Mouse (Mus musculus): ENCODE results near the gene Limk2.
A peak's percentile ranks its signal among the peaks of the same experiment; 100 is the strongest.

The Limk2 gene

DNA sequence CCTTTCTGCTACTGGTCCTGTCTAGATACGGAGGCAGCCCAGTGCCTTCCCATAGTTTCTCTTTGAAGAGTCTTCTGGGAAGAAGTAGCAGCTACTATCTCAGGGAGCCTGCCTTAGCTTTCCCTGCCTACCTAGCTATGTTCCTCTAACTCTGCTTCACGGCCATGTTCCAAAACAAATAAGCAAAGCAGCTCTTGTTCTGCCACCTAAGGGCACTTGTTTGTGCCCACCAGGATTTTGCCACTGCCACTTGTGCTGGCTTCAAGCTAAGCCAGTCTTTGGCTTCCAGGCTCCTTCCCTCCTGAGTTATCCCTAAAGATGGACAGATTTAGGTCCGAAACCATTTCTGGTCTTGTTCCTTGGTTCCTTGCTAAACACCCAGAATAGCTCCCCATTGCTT lies 3.1 kb upstream of the Limk2 start:
- no peak for DNase-seq (ENCODE audit: low read depth, low spot score)

DNA sequence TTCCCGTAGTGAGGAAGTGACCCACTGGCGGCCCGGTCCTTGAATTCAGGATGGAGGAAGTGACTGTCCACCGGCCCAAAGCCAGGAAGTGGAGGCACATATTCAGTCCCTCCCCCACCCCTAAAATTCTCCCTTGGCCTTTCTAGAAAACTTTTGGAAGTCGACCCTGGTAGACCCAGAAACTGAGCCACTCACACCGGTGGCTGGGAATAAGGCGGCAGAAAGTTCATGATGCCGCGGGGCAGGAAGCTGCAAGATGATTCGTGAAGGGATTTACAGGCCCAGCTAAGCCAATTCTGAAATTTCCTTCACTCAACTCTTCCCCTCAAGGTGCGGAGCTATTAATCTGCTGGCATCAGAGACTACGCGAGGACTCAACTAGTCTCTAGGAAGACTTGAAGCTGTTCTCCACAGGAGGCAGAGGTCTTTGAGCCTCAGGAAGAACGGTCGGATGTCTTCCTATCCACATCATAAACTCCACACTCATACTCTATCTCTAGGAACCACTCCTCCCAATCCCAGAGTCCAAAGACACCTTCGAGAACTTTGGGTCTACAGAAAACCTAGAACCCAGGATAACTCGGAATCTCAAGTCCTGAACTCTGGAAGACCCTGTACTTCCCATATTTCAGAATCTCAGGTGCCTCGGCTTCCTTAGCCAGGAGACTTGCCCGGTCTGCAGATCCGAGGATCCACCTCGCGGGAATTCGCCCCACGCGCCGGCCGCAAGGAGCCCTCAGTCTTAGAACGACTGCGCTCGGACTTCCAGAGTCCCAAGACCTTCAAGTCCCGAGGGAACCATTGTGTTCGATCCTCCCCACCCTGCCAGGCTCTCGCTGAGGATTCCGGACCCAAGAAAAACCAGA lies 625 bp downstream of the Limk2 start:
- DNase-seq (ENCODE audit: low read depth, low spot score) = peak; percentile 65

DNA sequence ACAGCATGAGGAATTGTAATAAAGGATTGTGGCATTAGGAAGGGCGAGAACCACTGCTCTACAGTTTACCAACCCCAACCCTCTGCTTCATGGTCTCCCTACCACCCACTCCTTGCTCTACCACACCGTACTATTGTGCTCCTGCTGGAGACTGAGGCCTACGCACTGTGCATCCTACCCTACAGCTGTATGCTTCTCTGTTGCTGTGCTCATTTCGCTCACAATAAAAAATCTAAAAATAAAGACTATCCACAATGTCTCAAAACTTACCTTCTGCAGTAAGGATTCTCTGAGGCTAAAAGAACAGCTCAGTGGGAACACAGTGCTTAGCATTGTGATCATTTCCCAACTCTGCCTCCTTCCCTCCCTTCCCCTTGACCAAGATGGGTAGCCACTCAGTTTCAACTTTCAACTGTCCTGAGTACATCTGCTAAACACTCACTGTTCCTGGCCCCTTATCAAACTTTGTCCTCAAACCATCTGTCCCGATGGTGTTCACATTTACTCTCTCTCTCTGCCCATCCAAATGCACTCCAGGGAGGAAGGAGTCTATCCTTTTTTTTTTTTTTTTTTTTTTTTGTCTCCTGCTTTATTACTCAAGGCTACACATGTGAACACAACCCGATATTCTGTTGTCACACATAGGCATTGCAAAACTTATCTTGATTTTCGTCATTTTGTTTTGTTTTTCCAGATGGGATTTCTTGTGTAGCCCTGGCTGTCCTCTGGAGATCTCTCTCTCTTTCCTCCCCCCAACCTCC lies 4.5 kb downstream of the Limk2 start:
- DNase-seq (ENCODE audit: low read depth, low spot score) = no peak

DNA sequence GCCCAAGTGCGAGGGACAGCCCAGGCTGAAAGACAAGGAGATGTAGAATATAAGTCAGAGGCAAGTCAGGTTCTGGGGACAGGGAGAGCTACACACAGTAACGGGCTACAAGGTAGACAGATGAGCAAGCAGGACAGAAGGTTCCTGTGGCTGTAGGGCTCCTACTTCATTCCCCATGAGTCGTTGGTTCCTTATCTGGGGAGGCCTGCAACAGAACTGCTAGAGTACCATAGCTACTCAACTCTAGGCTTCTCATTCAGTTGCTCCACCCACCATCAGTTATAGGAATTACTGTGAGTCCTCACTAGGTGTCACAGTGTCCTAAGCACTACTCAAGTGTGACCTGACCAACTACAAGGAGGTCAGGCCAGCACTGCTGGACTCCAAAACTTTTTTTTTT lies 6.0 kb downstream of the Limk2 start:
- no peak for DNase-seq (ENCODE audit: low read depth, low spot score)

DNA sequence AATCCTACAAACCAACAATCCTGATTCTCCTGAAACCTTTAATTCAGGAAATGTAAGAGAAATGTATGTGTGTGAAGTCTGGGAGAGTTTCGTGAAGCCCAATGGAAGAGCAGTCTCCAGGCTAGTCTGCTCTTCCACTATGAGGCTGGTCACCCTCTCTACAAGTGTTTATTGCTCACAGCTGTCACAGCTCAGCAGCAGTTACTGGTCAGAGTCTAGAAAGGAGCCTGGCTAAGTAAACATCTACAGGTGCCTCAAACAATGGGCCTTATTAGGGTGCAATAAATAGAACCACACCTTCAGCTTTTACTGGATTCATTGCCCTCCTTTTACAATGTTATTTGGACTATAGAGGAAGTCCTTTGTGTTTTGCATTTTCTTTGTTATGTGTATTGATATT lies 10.7 kb downstream of the Limk2 start:
- no peak for DNase-seq (ENCODE audit: low read depth, low spot score)

DNA sequence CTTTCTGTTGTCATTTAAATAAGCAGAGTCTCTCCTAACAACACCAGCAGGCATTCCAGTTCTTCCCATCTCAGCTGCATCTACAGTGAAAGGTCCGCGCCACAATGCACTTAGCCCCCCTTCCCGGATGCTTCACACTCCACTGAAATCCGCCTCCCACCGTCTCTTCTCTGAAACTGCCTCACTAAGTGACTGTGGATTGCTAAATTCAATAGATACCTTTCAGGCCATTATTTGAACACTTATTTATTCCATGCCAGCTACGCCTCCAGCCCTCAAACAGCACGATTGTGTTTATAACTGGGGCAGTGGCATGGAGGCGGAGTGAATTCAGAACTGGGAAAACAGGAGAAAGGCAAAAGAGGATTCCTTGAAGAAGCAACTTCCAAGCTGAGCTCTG lies 12.4 kb downstream of the Limk2 start:
- DNase-seq (ENCODE audit: low read depth, low spot score) = peak; percentile 49

DNA sequence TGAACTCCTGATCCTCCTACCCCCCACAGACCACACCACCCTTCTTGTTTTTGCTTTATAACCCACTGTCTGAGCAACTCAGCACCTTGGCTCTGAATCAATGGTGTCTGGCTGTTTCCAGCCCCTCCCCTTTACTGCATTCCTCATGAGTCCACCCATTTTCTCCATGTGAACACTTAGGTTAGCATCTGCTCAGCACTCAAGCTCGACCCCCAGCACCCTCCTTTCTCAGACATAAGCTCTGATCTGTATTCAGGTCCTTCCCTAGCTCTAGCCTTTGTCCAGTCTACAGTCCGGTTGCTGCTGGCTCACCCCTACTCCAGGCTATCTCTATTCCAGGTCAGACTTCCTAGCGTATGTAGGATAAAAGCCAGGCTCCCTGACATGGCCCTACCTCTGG lies 12.9 kb downstream of the Limk2 start:
- DNase-seq (ENCODE audit: low read depth, low spot score) = peak; percentile 75

DNA sequence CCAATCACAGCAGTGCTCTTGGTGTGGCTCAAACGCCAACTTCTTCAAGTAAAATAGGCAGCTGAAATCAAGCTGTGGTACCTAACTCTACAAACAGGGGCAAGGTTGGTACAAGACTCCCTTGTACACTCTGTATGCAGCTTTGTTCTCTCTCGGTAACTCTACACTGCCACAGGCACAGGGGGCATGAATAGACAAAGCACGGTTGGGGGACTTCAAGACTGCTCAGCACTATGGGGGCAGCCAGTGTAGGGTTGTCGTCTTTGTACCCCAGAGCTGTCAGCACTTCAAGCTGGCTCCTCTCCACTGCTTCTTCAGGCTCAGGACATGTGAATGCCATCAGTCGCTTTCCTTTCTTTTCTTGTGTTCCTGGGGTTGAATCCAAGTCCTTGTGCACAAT lies 14.5 kb downstream of the Limk2 start:
- DNase-seq (ENCODE audit: low read depth, low spot score) = no peak

DNA sequence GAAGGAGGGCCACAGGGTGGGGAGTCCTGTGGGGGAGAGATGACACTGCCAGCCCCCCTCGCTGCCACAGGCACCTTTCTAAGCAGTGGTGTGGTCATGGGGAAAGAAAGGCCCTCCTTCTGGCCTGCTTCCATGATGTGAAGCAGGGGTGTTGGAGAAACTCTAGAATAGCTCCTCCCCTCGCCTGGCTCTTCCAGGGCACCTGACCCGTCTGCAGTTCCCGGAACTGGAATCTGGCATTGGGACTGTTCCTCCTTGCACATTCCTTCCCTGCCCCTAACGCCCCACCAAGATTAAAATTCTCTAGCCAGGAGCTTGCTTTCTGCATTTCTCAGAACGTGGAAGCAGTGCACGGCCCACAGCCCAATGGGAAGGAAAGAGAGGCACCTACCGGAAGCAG lies 16.5 kb downstream of the Limk2 start:
- DNase-seq (ENCODE audit: low read depth, low spot score) = peak; percentile 76

DNA sequence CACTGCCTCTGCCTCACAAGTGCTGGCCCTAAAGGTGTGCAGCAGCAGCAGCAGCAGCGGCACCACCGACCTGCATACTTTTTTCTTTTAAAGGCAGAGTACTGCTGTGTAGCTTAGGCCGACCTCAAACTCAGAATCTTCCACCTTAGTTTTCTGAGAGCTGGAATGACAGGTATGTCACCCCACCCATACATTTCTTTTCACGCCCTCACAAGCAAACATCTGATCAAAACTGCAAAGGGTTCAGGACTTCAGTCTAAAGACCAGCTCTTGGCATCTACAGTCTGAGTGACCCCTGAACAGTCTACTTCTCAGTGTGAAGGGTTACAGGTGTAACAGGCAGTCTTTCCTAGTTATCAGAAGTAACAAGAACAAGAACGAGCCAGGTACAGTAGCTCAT lies 18.2 kb downstream of the Limk2 start:
- DNase-seq (ENCODE audit: low read depth, low spot score) = peak; percentile 90

DNA sequence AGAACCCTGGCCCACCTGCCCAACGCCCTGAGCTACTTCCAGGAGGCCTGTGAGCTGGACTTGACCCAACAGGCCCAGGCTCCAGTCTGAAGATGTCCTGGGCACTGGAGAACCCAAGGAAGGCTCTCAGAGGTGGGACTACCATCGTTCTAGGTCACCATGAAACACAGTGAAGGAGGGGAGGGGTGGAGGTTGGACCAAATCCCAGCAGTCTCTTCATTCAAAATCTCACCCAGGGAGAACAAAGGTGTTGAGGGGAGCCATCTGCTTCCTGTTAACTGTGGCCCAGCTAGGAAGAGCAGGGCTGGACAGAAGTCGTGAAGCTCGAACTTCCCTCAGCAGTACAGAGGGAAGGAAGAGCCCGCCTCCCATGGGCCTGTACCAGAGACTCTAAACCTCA lies 19.0 kb downstream of the Limk2 start:
- peak; percentile 60 for DNase-seq (ENCODE audit: low read depth, low spot score)

DNA sequence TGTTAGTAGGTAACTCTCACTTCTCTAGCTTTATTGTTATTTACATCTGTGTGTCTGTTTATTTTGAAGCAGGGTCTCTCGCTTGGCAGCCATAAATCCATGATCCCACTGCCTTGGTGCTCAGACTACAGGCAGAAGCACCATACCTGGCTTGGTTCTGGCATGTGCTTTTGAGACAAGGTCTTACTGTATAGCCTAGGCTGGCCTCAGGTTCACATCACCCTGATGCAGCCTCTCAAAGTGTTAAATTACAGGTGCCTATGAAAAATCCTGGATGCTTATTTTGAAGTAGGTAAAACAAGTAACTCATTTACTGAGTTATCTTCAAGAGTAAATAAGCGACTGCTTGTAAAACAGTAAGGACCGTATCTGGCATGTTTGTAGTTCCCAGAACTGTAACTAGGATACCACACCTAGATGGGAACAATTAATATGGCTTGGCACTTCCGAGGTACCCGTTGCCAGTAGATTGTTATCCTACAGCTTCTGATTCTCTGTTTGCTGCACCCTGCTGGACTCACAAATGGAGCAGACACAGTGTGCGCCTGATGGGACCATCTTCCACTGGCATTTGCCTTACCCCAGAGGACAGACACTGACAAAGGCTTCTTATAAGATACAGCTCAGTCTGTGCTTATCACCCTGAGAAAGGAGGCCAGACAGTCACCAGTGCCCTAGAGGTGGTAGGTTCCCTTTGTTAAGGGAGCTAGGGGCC lies 21.4 kb downstream of the Limk2 start:
- DNase-seq (ENCODE audit: low read depth, low spot score) = no peak

DNA sequence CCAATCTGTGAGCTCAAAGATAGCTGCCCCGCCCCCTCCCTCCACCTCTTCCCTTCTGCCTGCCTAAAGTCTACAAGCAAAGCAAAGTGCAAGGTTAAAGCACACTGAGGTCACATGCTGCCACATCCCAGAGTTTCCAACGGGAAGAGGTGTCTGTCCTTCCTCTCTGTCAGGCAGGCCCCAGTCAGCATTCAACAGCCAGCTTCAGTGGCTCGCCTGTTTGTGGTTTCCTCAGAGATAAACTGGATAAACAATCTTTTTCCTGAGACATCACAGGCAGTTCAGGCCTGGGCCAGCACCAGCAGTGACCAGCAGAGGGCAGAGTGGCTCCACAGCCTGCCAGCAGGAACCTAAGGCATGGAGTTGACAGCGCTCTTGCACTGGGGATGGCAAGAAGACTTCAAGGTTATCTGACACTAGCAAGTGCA lies 22.0 kb downstream of the Limk2 start:
- peak; percentile 88 for DNase-seq (ENCODE audit: low read depth, low spot score)

DNA sequence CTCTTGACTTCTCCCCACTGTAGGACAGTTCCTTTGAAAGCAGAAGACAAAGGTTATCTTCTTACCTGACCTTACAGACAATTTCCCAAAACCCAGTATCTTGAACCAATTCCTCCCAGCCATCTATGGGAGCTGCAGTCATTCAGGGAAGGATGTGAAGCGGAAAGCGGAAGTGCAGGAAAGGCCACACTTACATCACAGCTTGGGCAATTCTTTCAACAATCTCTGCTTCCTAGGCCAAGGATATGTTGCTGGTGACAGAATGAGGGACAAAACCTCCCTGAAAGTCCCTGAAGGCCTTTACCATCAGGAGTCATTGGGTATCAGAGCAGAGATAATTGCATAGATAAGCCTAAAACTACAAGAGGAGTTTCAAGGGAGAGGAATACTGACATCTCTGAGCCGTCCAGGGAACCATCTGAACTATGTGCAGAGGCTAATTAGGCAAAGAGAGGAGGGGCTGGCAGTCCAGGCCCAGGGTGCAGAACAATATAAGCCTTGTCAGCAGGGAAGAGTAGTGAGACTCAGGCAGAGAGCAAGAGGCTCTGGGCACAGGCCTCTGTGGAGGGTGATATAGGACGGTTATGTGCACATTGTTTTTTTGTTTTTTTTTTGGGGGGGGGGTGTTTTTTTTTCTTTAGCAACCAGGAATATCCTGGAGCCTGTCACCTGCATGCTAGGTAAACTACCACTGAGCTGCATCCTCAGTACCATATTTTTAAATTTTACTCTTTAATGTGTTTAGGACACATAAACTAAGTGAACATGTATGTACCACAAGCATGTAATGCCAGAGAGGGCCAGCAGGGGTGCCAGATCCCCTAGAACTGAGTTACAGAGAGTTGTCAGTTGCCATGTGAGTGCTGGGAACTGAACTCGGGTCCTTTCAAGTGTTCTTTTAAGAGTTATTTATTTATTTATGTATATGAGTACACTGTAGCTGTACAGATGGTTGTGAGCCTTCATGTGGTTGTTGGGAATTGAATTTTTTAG lies 26.1 kb downstream of the Limk2 start:
- DNase-seq (ENCODE audit: low read depth, low spot score) = peak; percentile 72

DNA sequence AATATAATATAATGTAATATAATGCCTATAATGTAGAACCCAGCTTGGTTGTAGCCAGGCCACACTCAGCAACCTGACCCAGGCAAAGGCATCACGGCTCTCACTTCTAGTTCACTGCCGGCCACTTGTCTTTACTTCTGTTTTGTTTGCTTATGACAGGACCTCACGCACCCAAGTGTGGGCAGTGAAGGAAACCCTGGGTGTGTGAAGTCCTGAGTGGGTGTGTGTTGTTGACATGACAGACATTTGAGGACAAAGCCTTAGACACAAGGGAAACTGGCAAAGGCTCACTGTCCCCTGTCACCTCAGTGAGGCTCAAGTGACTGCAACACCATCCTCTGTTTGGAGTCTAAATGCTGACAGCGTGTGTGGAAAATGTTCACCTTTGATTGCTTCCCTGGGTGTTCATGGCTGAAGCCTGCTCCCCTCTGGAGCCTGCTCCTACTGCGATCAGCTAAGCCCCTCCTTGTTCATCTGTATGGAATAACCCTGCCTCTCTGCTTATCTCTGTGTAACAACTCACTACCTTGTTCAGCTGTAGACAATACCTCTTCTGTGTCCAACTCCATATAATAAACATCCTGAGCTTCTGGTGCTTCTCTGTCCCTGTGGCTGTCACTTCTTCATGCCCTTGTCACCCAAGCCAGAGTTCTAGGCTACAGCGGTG lies 27.7 kb downstream of the Limk2 start:
- DNase-seq (ENCODE audit: low read depth, low spot score) = no peak

DNA sequence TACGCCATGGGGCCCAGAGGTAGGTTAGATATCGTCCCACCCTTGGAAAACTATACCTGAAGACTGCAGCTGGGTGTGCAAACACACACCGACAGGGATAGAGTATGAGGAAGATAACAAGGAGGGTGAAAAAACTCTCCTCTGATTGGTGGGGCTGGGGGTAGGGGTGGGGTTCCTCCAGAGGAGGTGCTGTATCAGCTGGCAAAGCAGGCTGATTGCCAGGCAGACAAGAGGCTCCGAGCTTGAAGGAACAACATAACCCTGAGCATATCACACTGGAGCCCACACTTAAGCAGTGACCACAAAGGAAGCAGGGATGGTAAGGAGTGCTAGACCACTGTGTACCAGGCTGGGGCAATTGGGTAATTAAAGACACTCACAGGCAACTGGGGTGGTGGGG lies 29.6 kb downstream of the Limk2 start:
- no peak for DNase-seq (ENCODE audit: low read depth, low spot score)

DNA sequence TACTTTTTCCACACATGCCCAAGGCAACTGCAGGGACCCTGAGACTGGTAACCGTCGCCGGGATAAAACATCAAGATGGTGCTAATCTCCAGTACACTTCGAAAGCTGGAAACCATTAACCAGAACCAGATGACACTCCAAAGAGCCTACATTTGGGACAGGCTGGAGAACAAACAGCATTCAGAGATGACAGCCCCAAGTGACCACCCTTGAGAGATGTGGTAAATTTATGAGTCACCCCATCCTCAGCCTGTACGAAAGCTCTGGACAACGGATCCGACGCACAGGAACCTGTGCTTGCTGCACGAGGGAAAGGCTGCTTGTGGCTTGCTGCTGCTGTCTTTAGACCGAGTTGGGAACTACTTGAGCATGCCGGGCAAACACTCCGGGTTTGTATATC lies 34.2 kb downstream of the Limk2 start:
- DNase-seq (ENCODE audit: low read depth, low spot score) = no peak

DNA sequence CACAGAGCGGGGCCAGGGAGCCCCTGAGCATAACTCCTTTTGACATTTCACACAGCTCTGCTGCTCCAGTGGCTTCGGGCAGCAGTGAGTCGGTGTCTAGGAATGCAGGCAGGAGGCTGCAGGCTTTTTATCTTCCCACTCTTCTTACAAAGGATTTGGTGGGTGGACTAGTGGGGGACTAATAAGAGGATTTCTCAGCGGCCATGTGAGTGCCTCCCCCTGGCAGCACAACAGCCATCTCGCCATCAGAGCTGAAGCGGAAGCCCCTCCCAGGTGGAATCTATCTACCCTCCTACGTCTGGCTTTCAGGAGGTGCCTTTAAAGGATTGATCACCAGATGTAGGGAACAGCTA lies 34.7 kb downstream of the Limk2 start:
- DNase-seq (ENCODE audit: low read depth, low spot score) = peak; percentile 48

DNA sequence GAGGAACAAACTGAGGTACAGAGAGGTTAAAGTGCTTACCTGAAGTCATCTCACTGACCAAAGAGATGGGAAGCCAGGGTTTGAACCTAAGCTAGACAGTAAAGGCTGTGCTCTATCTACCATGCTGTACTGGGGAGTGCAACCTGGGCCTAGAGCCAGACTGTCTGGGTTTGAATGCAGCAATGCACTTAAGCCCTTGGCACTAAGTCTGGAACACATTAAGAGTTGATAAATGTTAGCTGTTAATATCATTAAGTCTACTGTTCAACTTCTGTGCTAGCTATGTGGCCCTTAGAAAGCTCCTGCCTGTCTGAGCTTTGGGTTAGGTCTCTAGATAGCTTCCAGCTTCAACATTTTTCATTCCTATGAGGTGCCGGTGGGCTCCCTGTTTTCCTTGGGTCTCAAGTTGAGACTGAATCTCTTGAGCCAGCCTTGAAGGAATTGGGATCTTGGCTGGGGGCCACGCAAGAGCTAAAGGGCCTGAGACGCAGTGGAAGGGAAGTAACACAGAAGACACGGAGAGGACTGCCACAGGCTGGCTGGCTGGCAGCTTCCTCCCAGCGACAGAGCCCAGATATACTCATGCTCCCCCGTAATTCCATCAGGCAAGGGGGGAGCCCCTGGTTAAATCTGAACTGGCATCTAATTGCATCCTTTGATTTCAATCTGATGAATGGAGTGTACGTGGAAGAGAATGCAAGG lies 35.2 kb downstream of the Limk2 start:
- no peak for DNase-seq (ENCODE audit: low read depth, low spot score)

Data from R1 (cell line).